In genomic region chr15:51551216-51551775, GRCm38 (mm10) we compare ENCODE assay signal across 20 mouse cellular contexts.
DNase-seq lines count a peak whose midpoint lies in the region.
"Had no signal": no experiment of that assay in that cellular context is flagged by ENCODE, and none has a peak within 500 bp of the region (broad histone marks: within the 10 kb centered on the region; RNA-seq: fewer than 3 reads in every experiment).

No protein-coding gene starts in this region.

- no peaks in the 10 kb centered on the region for H3K9me3 ChIP-seq in forebrain, embryonic 10.5 days
- H3K9me3 ChIP-seq: G1E; hindbrain, embryonic 12.5 days; hindbrain, embryonic 15.5 days had no signal

- H3K27me3 ChIP-seq in forebrain, embryonic 10.5 days (ENCODE audit: poor library complexity, severe bottlenecking): no peaks in the 10 kb centered on the region
- H3K27me3 ChIP-seq: CH12.LX; hindbrain, embryonic 12.5 days; hindbrain, embryonic 15.5 days had no signal

- DNase-seq in adrenal gland, postnatal 14 days: peak; percentile 15
- DNase-seq in adrenal gland, postnatal 4 days (ENCODE audit: low spot score in 2 of 2): no peak
- peak; percentile 4 for DNase-seq in ovary, postnatal 36 days (ENCODE audit: low spot score)
- DNase-seq in ovary, adult 18-20 months (ENCODE audit: low spot score): no peak
- peak; percentile 89 for DNase-seq in adipocyte (ENCODE audit: low spot score)
- peak; percentile 96 for DNase-seq in gonadal fat pad, adult 2 months (ENCODE audit: low read depth)
- DNase-seq in retina, postnatal 1 day: no peak
- no peak for DNase-seq in forebrain, embryonic 10.5 days (ENCODE audit: extremely low spot score, low spot score)
- DNase-seq: cerebellum, adult 11-12 months; cerebellum, adult 8-10 months; cerebellum, postnatal 14 days; forebrain, postnatal 0 days; gastrocnemius, postnatal 10 days; gastrocnemius, postnatal 36 days; heart, adult 11 months; kidney, adult 2 months had no signal

- no peaks in the 10 kb centered on the region for H3K4me1 ChIP-seq in forebrain, embryonic 10.5 days
- H3K4me1 ChIP-seq: hindbrain, embryonic 12.5 days; hindbrain, embryonic 15.5 days had no signal

- WGBS in forebrain, embryonic 10.5 days: 92% methylated on average over 4 of the region's 4 CpGs

- no peak overlapping the region for H3K4me3 ChIP-seq in forebrain, embryonic 10.5 days
- H3K4me3 ChIP-seq: hindbrain, embryonic 12.5 days; hindbrain, embryonic 15.5 days had no signal

- no peaks in the 10 kb centered on the region for H3K36me3 ChIP-seq in forebrain, embryonic 10.5 days (replicated peaks)
- H3K36me3 ChIP-seq: G1E; hindbrain, embryonic 12.5 days; hindbrain, embryonic 15.5 days had no signal

- H3K27ac ChIP-seq in forebrain, embryonic 10.5 days: no peak overlapping the region
- H3K27ac ChIP-seq: hindbrain, embryonic 12.5 days; hindbrain, embryonic 15.5 days had no signal

Comparison
In these comparisons a context has a peak if more than half of its experiments do, and no peak if none do; other contexts are left out.
1. DNase-seq: peak in adrenal gland, postnatal 14 days (single experiment), ovary, postnatal 36 days (single experiment), adipocyte (single experiment) and gonadal fat pad, adult 2 months (single experiment); none in adrenal gland, postnatal 4 days (0 of 2), ovary, adult 18-20 months (single experiment), retina, postnatal 1 day (single experiment) and forebrain, embryonic 10.5 days (single experiment).